Mouse (Mus musculus) hindbrain, embryonic 16.5 days (tissue): ENCODE data around the gene Rtp4. TPM values are rescaled to one million over a fixed set of nuclear protein-coding genes. Genes with fewer than 3 reads are reported as not detected.

Experiments used
- ATAC-seq: fragments of 200-750 bp; cut with Nextera tagmentation; 2 replicates; pipeline ENCODE4 v1.8.0; 2017; ENCODE audit warnings: moderate TSS enrichment, moderate library complexity
- H3K27ac ChIP-seq: fragments of 300-500 bp; sonication (generic); 2 replicates; pipeline ENCODE4 v1.5.1; 2014; ENCODE audit warnings: low read depth, mild to moderate bottlenecking, control low read depth, low read length, moderate library complexity
- H3K27me3 ChIP-seq: fragments of 300-500 bp; sonication (generic); replicated peaks from 2 replicates; pipeline ENCODE4 v1.6.1; 2014; ENCODE audit warnings: low read length; ENCODE audit not compliant: control insufficient read depth, insufficient read depth
- H3K36me3 ChIP-seq: fragments of 300-500 bp; sonication (generic); 2 replicates; pipeline ENCODE4 v1.6.1; 2014; ENCODE audit warnings: mild to moderate bottlenecking, low read length, moderate library complexity, mixed read lengths; ENCODE audit not compliant: control insufficient read depth, insufficient read depth
- H3K4me1 ChIP-seq: fragments of 300-500 bp; sonication (generic); 2 replicates; pipeline ENCODE4 v1.6.1; 2014; ENCODE audit warnings: low read depth, low read length; ENCODE audit not compliant: control insufficient read depth, insufficient read depth
- H3K4me2 ChIP-seq: fragments of 300-500 bp; sonication (generic); 2 replicates; pipeline ENCODE4 v1.6.1; 2014; ENCODE audit warnings: mild to moderate bottlenecking, low read length, control low read depth, moderate library complexity
- H3K4me3 ChIP-seq: fragments of 300-500 bp; sonication (generic); 2 replicates; pipeline ENCODE4 v1.5.1; 2014; ENCODE audit warnings: mild to moderate bottlenecking, low read length, control low read depth, moderate library complexity
- H3K9ac ChIP-seq: fragments of 300-500 bp; sonication (generic); 2 replicates; pipeline ENCODE4 v1.6.1; 2014; ENCODE audit warnings: low read depth, mild to moderate bottlenecking, control low read depth, low read length, moderate library complexity
- H3K9me3 ChIP-seq: fragments of 300-500 bp; sonication (generic); 2 replicates; pipeline ENCODE4 v1.6.1; 2014; ENCODE audit warnings: mild to moderate bottlenecking, low read length, moderate library complexity; ENCODE audit not compliant: control insufficient read depth
- WGBS: fragments of 180-500 bp; shearing (Covaris S2); extraction: QIAGEN DNeasy Blood & Tissue Kit; methylation state at CpG from one replicate; pipeline ENCODE4 v1.1.7; 2014; 5-methylcytosine and 5-hydroxymethylcytosine counted together
- polyA plus RNA-seq: library from polyadenylated mRNA; unstranded; fragments of >200 nt; fragmentation: Nextera tagmentation; extraction: Ambion mirVana; gene quantifications from 2 replicates; pipeline ENCODE4 v1.2.1, GENCODE M21; 2015

Gene Rtp4
- polyA plus RNA-seq, 1 experiment from 2014 or later, result 4.3 TPM

- Histone ChIP-seq H3K9me3 (no peaks in the 10 kb centered on the region), H3K27me3 (no peaks in the 10 kb centered on the region), H3K9ac (no peak overlapping the region), H3K27ac (peak overlapping the region; percentile 54), H3K4me2 (no peak overlapping the region), H3K36me3 (no peaks in the 10 kb centered on the region), H3K4me1 (peaks cover 7% of the 10 kb centered on the region), H3K4me3 (no peak overlapping the region)
- 31% methylated on average over 3 of the region's 3 CpGs for WGBS
- peak; percentile 85 for ATAC-seq
Observed at GRCm38 (mm10) chr16:23504320-23504744, 15.8 kb upstream of the Rtp4 start.

DNA sequence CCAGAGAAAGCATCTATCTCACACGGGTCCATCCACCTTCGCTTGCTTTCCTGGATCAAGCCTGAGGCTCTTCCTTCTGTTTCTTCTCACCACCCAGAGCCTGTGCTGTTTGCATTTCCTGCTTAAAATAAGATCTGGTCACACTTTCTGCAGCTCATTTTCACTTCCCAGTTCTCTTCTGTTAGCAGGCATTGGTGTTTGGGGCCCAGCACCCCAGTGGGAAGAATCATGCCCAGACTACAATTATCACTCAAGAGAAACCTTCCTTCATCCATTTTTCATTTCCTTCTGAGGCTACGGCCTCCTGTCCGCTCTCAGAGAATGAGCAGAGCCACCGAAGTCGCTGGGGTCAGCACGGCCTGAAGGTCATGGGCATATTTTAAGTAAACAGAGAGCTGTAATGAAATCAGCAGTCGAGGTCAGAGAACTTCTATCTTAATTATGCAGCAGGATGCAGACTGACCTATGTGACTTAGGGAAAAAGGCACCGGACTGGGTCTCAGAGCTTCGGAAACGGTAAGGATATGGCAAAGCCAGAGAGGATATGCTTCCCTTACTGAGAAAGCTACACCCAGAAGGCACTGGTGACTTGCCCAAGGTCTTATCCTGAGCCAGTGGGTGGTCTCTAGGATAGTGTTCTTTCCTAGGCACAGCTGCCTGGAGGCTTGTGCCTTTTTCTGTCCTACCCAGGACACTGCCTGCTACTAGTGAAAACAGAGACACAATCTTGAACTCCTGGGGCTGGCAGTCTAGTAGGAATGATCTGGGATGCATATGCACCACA lies 14.0 kb upstream of the Rtp4 start:
- Histone ChIP-seq H3K36me3 (no peaks in the 10 kb centered on the region), H3K4me1 (peaks cover 7% of the 10 kb centered on the region), H3K9ac (no peak overlapping the region), H3K9me3 (no peaks in the 10 kb centered on the region), H3K4me3 (no peak overlapping the region), H3K27ac (no peak overlapping the region), H3K4me2 (no peak overlapping the region), H3K27me3 (no peaks in the 10 kb centered on the region)
- 48% methylated on average over 11 of the region's 11 CpGs for WGBS
- no peak for ATAC-seq

- H3K9ac ChIP-seq, result no peak overlapping the region
- H3K4me2 ChIP-seq, result no peak overlapping the region
- H3K4me3 ChIP-seq, result no peak overlapping the region
- H3K27ac ChIP-seq, result no peak overlapping the region
- no peaks in the 10 kb centered on the region for H3K27me3 ChIP-seq
- no peak for ATAC-seq
- WGBS, result 83% methylated on average over 4 of the region's 4 CpGs
- no peaks in the 10 kb centered on the region for H3K9me3 ChIP-seq
- no peaks in the 10 kb centered on the region for H3K36me3 ChIP-seq
- H3K4me1 ChIP-seq, result peaks cover 3% of the 10 kb centered on the region; the same call in 1 of the 2 replicates
Observed at GRCm38 (mm10) chr16:23511166-23511935, 8.7 kb upstream of the Rtp4 start.

- WGBS, result 93% methylated on average over 1 of the region's 1 CpGs
Observed at GRCm38 (mm10) chr16:23513401-23513800, 6.7 kb upstream of the Rtp4 start.

GRCm38 (mm10) chr16:23515766-23516165 lies 4.3 kb upstream of the Rtp4 start:
- no peak overlapping the region for H3K4me2 ChIP-seq
- no peak overlapping the region for H3K4me3 ChIP-seq
- 40% methylated on average over 3 of the region's 3 CpGs for WGBS
- ATAC-seq, result peak; percentile 51
- no peaks in the 10 kb centered on the region for H3K36me3 ChIP-seq
- no peaks in the 10 kb centered on the region for H3K27me3 ChIP-seq
- H3K27ac ChIP-seq, result no peak overlapping the region
- H3K9me3 ChIP-seq, result no peaks in the 10 kb centered on the region
- H3K4me1 ChIP-seq, result peaks cover 29% of the 10 kb centered on the region
- no peak overlapping the region for H3K9ac ChIP-seq

More at GRCm38 (mm10) chr16:23513401-23513800, 6.7 kb upstream of the Rtp4 start:
- no peak overlapping the region for H3K4me3 ChIP-seq
- H3K27me3 ChIP-seq, result no peaks in the 10 kb centered on the region
- H3K9me3 ChIP-seq, result no peaks in the 10 kb centered on the region
- H3K4me1 ChIP-seq, result peaks cover 10% of the 10 kb centered on the region
- H3K9ac ChIP-seq, result no peak overlapping the region
- no peak overlapping the region for H3K27ac ChIP-seq
- H3K36me3 ChIP-seq, result no peaks in the 10 kb centered on the region
- H3K4me2 ChIP-seq, result no peak overlapping the region
- no peak for ATAC-seq

GRCm38 (mm10) chr16:23516606-23517005 lies 3.5 kb upstream of the Rtp4 start:
- no peak overlapping the region for H3K4me2 ChIP-seq
- peaks cover 36% of the 10 kb centered on the region for H3K4me1 ChIP-seq
- no peak overlapping the region for H3K27ac ChIP-seq
- no peak overlapping the region for H3K4me3 ChIP-seq
- H3K9me3 ChIP-seq, result no peaks in the 10 kb centered on the region
- no peak for ATAC-seq
- no peak overlapping the region for H3K9ac ChIP-seq
- no peaks in the 10 kb centered on the region for H3K36me3 ChIP-seq
- WGBS, result 72% methylated on average over 2 of the region's 2 CpGs
- H3K27me3 ChIP-seq, result no peaks in the 10 kb centered on the region

DNA sequence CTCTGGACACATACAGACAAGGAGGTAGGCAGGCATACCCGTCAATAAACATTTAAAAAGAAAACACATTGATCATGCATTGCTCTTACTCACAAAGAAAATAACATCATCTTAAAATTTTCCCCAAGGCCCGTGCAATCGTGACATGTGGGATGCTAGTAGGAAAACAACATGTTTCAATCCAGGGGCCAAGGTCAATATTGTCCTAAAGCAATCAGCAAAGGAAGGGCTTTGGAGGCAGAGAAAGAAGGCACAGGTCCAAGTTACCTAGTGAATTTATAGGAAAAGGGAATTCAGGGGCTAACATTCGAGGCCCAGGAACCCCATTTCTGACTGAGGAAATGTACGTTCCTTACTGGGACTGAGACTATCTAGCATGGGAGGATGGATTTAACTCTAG lies 2.9 kb upstream of the Rtp4 start:
- Histone ChIP-seq H3K9me3 (no peaks in the 10 kb centered on the region), H3K4me3 (no peak overlapping the region), H3K9ac (no peak overlapping the region), H3K27ac (peak overlapping the region; percentile 68; the same call in 1 of the 2 replicates), H3K4me1 (peaks cover 38% of the 10 kb centered on the region), H3K36me3 (no peaks in the 10 kb centered on the region), H3K27me3 (no peaks in the 10 kb centered on the region), H3K4me2 (peak overlapping the region; percentile 56)
- WGBS, result 82% methylated on average over 5 of the region's 5 CpGs
- ATAC-seq, result no peak

- Histone ChIP-seq H3K4me3 (peak overlapping the region; percentile 25), H3K4me1 (peaks cover 42% of the 10 kb centered on the region), H3K4me2 (peak overlapping the region; percentile 56), H3K36me3 (no peaks in the 10 kb centered on the region), H3K27me3 (no peaks in the 10 kb centered on the region), H3K9ac (peak overlapping the region; percentile 35; the same call in 1 of the 2 replicates), H3K9me3 (no peaks in the 10 kb centered on the region), H3K27ac (peak overlapping the region; percentile 68)
- ATAC-seq, result peak; percentile 9
- 41% methylated on average over 20 of the region's 20 CpGs for WGBS
Observed at GRCm38 (mm10) chr16:23517754-23518566, 2.1 kb upstream of the Rtp4 start.
